Mouse (Mus musculus) cerebellum, postnatal 14 days (tissue): Measurements from ENCODE around the gene Plppr2.

Experiments
- DNase-seq, 2 experiments: peaks; one replicate each; pipeline ENCODE4 v3.0.0; 2021; ENCODE audit warnings: mixed read lengths in 2 of 2

Plppr2 gene

DNA sequence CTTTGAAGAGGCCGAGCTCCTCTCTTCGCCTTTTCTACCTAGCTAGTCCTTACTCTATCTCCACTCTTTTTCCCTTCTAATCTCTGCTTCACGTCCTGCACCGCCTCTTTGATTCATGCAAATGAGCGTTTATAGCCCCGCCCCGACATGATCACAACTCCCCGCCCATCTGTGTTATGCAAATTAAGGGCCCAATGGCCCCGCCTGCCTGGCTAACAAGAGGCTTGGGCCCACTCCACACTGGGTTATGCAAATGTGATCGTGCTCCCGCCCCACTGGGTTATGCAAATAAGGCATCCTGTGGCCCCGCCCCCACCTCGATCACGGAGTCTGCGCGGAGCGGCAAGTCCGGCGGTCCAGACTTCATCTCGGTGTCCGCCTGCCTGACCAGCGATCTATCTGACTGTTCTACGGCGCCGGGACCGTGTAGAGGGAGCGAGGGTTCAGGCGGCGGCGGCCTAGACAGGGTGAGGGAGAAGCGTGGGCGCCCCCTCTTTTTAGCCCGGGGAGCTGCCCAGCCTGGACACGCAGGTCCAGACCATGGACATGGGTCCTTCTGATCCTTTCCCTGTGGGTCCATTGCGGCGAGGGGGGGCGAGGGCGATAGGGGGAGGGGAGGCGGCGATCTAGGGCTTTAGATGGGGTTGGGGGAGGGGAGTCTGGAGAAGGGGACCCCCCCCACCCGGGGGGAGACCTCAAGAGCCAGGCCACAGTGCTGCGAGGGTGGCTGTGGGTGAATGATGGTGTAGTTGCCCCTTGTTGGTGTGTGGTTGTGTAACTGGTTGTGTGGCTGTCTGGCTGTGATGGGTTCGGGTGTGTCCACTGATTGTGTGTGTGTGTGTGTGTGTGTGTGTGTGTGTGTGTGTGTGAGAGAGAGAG, at the start of gene Plppr2:
Gene Plppr2, plus strand, starts transcription at position 342 of the 879 bp plus-strand sequence.
- DNase-seq, result peak; percentile 99 to 100

DNA sequence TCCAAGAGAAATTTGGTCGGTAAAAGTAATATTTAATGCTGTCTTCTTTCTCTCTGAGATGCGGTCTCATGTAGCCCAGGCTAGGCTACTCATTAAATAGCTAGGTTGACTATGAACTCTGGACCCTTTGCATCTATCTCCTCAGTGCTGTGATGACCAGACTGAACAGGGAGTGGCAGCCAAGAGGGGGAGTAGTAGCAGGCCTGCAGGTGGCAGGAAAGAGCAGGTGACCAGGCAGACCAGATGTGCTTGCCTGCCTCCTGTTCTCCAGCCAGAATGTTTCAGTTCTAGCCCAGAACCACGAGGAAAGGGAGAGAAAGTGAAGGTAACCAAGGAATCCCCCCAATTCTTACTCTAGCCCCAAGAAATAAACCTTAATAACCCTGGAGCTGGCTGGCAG, 47.6 kb upstream of the Plppr2 start:
- DNase-seq, result no peak

DNA sequence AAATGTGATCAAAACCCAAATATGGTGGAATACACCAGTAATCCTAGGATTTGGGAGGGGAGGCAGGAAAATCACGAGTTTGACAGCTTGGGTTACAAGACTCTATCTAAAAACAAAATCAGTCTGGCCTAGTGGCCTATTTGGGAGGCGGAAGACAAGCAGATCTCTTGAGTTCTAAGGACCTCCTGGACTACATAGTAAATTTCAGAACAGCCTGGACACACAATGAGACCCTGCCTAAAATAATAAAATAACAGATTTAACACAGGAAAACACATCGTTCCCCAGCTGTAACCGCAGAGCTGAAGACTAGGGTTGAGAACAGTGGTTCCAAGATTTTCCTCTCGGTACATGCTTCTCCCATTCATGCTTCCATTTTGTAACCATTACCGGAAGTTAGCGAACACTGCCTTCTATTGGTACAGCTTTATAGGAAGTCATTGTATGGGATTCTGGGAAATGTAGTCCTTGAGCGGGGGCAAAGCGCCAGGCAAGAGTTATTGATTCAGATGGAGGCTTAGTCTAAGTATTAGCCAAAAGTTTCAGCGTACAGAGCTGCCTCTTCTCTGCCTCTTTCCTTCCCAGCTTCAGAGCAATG, 35.5 kb upstream of the Plppr2 start:
- peak; percentile 82 to 83 for DNase-seq

DNA sequence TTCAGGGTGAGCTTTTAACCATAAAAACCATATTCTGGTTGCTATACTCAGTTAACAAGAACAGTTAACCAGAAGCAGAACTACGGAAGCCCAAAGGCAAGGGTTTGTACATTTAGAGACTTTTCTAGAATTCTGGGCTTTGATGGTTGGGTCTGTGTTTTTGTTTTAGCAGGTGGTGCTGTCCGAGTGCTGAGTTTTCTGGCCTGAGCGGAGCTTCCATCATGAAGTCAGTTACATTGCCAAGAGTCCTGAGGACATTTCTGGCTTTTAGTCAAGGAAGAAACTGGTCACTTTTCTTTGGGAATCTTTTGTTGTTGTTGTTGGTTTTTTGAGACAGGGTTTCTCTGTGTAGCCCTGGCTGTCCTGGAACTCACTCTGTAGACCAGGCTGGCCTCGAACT, 32.8 kb upstream of the Plppr2 start:
- no peak for DNase-seq

DNA sequence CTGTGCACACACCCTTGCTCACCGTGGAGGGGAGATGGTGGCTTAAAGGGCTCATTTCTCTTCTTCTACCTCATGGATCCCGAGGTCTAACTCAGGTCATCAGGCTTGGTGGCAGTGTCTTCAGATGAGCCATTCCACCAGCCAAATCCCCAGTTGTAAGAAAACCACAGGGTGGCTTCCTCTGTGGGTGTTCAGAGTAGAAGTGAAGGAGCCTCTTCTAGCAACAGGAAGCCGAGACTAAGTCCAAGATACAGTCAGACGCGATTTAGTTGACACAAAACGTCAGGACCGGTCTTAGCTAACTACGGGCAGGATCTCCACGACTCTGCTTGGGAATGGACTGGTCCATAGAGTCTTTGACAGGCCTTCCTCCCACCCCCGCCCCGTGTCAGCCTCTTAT, 28.6 kb upstream of the Plppr2 start:
- DNase-seq, result no peak

DNA sequence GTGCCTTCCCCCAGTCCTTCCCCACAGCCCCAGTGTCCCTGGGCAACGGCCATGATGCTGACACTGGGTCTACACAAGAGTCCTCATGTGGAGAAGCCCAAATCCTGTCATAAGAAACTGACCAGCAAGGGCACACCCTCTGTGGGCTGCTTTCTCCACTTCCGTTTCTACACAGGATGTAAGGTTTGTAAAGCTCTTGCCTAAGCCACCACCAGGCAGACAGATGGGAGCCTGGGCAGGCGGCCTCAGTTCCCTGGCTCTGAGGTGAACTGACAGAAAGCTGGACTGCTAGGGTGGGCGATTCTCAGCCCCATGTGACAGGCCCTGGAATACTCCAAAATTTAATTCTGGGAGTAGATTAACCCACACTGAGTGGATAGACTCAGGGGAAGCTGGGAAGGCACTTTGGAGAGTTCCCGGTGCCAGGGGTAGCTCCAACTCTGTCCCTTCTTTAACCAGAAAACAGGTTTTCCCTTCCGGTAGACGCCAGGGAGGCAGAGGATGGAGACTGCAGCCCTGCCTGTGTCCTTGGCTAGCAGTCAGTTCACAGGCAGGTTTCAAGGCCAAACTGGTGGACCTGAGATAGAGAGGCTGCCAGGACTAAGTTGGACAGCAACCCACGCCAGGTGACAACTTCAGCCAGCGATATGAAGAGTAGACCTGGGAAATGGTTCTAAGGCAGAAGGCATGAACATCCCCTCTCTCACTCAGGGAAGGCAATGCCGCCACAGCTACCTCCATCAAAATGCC, 27.2 kb upstream of the Plppr2 start:
- peak; percentile 61 to 75 for DNase-seq

DNA sequence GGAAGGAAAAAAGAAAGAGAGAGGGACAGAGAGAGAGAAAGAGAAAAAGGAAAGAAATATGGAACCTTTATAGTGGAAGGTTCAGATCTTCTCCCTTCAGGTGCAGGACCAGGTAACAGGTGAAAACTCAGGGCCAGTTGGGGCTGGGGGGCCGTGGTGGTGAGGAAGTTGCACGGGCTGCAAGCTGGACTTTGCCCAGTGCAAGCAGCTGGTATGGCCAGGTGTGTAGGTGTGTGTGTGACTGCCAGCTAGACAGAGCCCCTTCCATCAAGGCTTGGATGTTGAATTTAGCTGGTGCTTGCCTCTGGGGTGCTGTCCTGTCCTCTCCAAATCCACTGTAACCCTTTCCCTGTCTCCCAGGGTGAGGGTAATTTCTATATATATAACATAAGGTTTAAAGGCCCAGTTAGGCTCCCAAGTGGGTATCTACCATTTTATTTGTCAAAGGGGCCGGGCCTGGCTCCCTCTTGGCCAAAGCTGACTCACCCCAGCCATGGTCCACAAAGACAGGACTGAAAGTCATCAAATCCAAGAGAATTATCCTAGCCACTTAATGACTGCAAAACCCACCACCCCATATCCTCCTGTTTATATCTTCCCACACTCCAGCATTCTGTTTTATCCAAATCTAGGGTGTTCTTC, 19.9 kb upstream of the Plppr2 start:
- DNase-seq, result no peak

DNA sequence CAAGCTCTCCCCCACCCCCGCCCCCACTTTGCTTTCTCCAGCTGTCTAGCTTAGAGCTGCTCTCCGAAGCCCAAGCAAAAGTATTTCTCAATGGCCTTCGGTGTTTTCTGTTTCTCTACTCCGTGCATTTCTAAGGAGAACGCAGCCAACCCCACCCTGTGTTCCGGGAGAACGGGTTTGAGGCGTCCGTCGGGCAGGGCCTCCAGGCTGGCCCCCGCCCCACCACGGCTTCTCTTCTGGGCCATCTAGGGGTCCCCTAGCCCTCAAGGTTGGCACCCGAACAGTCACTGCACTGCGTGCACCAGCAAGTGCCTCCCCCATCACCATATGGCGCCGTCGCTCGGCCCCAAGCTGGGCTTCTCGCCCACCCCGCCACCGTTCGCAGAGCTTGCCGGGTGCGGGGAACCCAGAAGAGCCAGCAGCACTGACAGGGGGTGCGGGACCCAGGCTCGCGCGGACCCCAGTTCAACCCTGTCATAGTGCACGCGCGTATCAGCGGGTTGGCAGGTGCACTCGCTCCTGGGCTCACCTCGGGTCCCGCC, 19.3 kb upstream of the Plppr2 start:
- DNase-seq, result peak; percentile 80

DNA sequence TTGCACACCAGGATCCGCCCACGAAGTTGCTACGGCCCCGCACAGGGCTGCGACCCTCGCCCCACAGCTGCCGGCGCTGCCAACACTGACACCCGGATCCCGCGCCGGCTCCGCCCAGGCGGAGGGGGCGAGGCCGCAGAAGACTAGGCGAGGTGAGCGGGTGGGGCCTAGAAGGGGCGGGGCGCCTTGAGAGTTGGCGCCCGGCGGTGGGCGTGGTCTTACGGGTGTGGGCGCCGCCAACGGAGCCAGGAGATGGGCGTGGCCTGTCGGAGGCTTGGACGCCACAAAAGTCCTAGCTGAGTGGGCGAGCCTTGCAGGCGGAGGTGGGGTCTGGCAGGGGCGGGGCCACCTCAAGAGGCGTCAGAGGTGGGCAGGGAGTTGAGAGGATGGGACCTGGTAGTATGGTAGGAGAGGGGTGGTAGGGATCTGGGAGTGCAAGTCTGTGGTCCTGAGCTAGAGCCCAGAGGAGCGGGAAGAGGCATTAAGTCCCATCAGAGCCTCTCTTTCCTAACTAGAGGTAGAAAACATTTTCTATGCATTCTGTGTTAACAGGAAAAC, 18.7 kb upstream of the Plppr2 start, which contains the start of gene Rab3d:
Gene Rab3d, minus strand, starts transcription at position 158 of the 558 bp plus-strand sequence.
- peak; percentile 98 for DNase-seq

DNA sequence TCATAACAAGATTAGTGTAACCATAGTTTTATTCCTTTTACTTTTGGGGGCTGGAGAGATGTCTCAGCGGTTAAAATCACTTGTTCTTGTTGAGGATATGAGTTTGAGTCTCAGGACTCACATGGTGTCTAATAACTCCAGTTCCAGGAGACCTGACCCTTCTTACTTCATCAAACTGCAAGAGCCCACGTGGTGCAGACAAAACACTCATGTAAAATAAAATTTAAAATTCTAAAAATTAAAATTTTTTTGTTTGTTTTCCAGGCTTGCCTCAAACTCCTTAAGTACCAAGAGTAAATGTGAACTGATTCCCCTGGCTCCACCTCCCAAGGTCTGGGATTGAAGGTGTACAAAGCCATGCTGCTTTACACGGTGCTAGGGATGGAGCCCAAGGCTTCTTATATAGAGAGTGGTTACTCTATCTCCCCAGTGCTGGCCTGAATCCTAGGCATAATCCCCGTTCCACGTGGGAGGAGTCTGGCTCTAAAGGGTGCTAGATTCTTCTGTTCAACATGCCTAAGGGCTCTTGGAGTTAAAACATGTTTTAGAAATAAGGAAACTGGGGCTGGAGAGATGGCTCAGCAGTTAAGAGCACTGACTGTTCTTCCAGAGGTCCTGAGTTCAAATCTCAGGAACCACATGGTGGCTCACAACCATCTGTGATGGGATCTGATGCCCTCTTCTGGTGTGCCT, 18.0 kb upstream of the Plppr2 start:
- DNase-seq, result no peak

DNA sequence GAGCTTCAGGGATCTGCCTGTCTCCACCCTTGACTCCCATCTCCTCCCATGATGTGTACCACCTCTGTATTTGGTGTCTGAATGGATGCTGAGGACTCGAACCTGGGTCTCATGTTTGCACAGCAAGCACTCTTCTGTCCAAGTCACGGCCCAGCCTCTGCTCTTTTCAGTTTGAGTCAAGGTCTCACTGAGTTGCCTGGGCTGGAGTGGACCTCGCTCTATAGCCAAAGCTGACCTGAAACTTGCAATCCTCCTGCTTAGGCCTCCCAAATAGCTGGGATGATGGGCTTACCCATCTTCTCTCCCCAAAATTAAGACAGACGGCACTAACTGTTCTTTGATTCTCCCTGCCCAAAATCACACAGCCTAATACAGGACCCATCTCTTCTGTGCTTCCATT, 13.8 kb upstream of the Plppr2 start:
- no peak for DNase-seq

DNA sequence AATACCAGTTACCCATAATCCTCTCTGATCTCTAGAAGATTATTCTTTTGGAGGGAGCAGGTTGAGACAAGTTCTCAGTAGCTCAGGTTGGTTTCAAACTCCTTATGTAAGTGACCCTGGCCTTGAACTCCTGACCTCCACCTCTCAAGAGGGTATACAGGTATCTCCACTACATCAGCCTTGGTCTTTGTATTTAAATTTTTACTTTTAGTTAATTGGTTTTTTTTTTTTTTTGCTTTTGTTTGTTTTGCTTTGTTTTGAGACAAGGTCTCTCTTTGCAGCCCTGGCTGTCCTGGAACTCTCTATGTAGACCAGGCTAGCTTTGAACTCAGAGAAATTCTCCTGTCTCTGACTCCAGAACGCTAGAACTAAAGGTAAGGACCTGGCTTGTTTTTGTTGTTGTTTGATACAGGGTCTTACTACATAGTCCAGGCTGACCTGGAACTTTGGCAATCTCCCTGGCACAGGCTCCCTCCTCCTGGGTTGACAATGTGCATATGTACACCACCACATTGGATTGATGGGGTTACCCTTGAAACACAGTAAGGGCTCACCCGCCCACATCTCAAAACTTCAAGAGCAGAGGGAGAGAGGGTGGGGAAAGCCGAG, 13.2 kb upstream of the Plppr2 start:
- no peak for DNase-seq

DNA sequence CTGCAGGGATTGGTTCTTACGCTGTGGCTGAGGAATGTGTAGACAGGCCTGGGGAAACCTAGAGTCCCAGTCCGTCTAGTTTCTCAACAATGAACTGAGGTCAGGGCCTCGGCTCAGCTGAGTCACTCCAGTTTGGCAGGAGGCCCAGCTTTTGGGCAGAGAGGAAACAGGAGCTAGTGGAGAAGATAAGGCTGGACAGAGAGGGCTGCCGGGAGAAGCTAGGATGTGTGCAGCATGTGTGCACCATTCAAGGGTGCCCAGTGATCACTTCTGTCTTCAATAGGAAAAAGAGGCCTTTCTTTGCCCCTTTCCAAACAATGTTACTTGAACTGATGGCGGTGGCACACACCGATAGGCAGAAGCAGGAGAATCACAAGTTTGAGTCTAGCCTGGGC, 12.7 kb upstream of the Plppr2 start:
- DNase-seq, result peak; percentile 46

DNA sequence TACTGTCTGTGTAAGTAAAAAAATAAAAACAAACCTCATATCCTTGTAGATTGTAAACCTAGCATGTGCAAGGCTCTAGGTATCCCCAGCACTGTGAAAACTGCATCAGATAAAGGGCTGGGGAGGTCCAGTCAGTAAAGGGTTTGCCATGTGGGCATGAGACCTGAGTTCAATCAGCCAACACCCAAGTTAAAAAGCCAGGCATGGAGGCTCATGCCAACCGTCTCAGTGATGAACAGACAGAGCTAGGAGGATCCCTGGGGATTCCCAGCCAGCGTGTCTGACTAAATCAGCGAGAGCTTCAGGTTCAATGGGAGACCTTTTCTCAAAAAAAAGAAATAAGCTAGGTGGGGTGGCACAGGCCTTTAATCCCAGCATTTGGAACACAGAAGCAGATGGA, 11.8 kb upstream of the Plppr2 start:
- no peak for DNase-seq

DNA sequence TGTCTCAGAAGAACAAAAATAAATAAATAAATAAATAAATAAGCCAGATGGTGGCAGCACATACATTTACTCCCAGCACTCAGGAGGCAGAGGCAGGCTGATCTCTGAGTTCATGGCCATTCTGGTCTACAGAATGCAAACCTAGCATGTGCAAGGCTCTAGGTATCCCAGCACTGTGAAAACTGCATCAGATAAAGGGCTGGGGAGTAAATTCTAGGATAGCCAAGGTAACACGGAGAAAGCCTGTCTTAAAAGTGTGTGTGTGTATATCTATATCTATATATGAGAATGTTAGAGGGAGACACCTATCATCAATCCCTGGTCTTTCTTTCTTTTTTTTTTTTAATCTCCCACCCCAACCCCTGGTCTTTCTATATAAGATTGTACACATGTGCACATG, 11.3 kb upstream of the Plppr2 start:
- DNase-seq, result no peak

DNA sequence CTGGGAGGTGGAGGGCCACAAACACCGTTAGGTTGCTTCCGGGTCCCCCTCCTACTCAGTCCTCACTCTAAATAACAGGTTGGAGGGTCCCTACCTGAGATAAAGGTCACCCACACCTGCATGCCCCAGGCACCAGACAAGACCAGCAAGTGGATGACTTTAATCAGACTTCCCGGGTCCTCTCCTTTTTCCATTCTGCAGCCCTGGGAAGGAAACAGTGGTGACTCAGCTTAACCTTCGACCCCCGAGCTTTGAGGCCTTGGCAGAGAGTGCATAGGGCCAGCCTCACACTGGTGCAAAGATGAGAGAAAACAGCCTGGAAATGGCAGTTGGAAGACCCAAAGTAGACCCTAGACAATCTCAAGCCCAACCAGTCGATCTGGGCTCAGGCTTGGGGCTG, 10.7 kb upstream of the Plppr2 start:
- no peak for DNase-seq

DNA sequence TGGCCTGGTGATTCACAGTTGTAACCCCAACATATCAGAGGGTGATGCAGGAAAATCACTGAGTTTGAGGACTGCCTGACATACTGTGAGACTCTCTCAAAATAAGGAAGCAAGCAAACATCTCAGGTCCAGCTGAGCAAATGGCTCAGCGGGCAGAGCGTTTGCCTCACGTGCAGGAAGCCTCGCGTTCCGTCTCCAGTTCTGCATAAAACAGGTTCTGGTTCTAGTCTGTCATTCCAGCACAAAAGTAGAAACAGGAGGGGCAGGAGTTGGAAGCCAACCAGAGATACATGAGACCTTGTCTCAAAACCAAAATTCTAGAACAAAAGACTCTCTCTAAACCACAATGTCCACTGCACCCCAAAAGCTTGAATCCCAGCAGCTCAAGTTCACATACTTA, 10.0 kb upstream of the Plppr2 start:
- DNase-seq, result no peak

DNA sequence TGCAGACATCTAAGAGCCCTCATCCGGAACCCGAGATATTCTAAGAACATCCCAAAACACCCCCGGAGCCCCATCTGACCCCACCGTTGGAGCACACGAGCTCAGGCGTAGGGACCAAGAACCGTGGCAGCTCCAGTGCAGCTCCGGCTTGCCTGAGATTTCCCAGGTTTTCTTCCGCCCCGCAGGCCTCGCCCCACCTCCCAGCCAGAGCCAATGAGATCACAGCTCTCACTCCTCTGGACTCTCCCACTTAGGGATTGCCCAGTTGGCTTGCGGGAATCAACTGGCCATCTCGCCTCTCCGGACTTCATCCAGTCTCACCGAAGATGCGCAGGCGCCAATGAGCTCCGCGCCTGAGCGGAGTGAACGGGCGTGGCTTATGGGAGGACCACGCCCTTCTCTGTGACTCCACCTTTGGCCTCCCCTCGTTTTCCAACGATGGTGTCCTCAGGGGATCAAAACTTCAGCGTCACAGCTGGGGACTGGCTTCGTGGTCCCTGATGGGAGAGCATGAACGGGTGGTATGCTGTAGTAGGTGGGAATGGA, 9.6 kb upstream of the Plppr2 start, which contains the start of the genes Ccdc159 and Tmem205:
Gene Ccdc159, plus strand, starts transcription at position 264 of the 546 bp plus-strand sequence.
Gene Tmem205, minus strand, starts transcription at position 349 of the 546 bp plus-strand sequence.
- peak; percentile 91 to 93 for DNase-seq

DNA sequence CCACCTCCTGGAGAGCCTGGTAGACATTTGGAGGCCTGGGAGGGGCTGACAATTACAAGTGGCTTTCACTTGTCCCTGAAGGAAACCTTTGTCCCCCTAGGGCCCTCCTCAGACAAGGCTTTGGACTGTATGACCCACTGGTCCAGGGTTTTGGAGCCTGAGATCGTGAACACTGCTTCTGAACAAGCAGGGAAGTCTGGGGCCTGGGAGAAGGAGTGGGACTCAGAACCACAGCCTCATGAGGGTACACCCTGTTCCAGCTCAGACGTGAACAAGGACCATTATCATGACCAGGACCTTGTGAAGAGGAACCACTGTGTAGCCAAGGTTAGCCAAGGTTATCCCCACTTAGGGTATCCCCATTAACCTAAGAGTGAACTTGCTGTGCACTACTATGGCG, 7.6 kb upstream of the Plppr2 start:
- DNase-seq, result no peak

DNA sequence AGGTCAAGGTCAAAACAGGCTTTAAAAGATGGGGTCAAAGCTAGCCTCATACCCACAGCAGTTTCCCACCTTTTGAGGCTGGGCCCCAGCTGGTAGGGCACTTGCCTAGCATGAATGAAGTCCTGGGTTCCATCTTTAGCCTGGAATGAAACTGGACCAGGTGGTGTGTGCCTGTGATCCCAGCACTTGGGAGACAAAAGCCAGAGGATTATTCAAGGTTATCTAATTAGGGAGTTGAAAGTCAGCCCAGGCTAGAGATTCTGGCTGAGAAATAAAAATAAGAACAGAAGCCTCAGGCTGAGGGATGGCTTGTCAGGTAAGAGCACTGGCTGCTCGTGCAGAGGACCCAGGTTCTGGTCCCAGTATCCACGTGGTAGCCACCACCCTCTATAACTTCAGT, 4.8 kb upstream of the Plppr2 start:
- DNase-seq, result no peak
